Mouse (Mus musculus): Measurements from ENCODE around the gene Allc. TPM values are rescaled to one million over a fixed set of nuclear protein-coding genes. Genes with fewer than 3 reads are reported as not detected.

Gene Allc
- polyA plus RNA-seq (2012; rRNA removed) (not detected in 2 replicates), polyA plus RNA-seq (2014; fragmentation: Nextera tagmentation; extraction: Ambion mirVana) (not detected in 2 replicates)

- DNase-seq (ENCODE audit: low spot score) (no peak), ATAC-seq (ENCODE audit: low FRiP score, low read depth) (no peak)
- no peak for TF ChIP-seq POLR2A (IDR thresholded peaks at IDR 0.05; ENCODE audit: borderline replicate concordance, extremely low read depth, insufficient read depth, insufficient read length)
- Histone ChIP-seq H3K27ac (replicated peaks; ENCODE audit: low read depth, low read length) (no peak within 1 kb of the TSS), H3K27me3 (ENCODE audit: control insufficient read depth, insufficient read depth, low read length) (no peaks in the 10 kb centered on the region), H3K9me3 (ENCODE audit: control insufficient read depth, low read length) (0 out of 2 replicates have a peak, but pooled peaks cover 4% of the 10 kb centered on the region), H3K9ac (ENCODE audit: low read depth, low read length, severe bottlenecking) (no peak within 1 kb of the TSS), H3K4me2 (replicated peaks; ENCODE audit: low read depth, low read length, severe bottlenecking) (no peak within 1 kb of the TSS), H3K36me3 (ENCODE audit: control insufficient read depth, insufficient read depth, low read length) (no peaks in the 10 kb centered on the region), H3K4me1 (ENCODE audit: control insufficient read depth, insufficient read depth, low read length) (no peaks in the 10 kb centered on the region), H3K4me3 (replicated peaks; ENCODE audit: low read length) (no peak within 1 kb of the TSS)
- 85% methylated on average over 8 of the region's 8 CpGs for whole genome bisulfite sequencing
Observed at GRCm38 (mm10) chr12:28582423-28582822, at the start of gene Allc. TSS of gene Allc (minus strand) at chr12:28582523.

DNA sequence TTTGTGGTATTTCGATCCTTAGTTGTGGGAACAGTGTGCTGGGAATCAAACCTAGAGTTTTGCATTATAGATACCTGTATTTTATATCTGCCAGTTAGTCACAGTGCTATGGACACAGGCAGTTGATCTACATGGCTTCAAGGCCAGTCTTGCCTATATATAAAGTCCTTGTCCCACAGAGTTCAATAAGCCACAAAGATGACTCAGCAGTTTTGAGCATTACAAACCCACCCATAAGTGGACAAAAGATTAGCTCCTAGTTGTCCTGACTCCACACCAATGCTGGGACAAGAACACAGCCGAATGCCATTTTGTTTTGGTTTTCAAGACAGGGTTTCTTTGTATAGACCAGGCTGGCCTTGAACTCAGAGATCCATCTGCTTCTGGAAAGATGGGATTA, 46.1 kb upstream of the Allc start:
- DNase-seq (ENCODE audit: low spot score): no peak
- 95% methylated on average over 2 of the region's 2 CpGs for WGBS
- TF ChIP-seq POLR2A (IDR thresholded peaks at IDR 0.05; ENCODE audit: borderline replicate concordance, extremely low read depth, insufficient read depth, insufficient read length): no peak

GRCm38 (mm10) chr12:28627092-28627491, 44.8 kb upstream of the Allc start:
- no peak overlapping the region for H3K4me2 ChIP-seq (replicated peaks; ENCODE audit: low read depth, low read length, severe bottlenecking)
- WGBS: 63% methylated on average over 4 of the region's 4 CpGs
- no peaks in the 10 kb centered on the region for H3K9me3 ChIP-seq (ENCODE audit: control insufficient read depth, low read length)
- DNase-seq (ENCODE audit: low spot score) (no peak), ATAC-seq (ENCODE audit: low FRiP score, low read depth) (no peak)
- H3K36me3 ChIP-seq (ENCODE audit: control insufficient read depth, insufficient read depth, low read length): peaks cover 41% of the 10 kb centered on the region
- H3K27ac ChIP-seq (replicated peaks; ENCODE audit: low read depth, low read length): no peak overlapping the region
- no peak overlapping the region for H3K9ac ChIP-seq (ENCODE audit: low read depth, low read length, severe bottlenecking)
- no peak for TF ChIP-seq POLR2A (IDR thresholded peaks at IDR 0.05; ENCODE audit: borderline replicate concordance, extremely low read depth, insufficient read depth, insufficient read length)
- no peaks in the 10 kb centered on the region for H3K27me3 ChIP-seq (ENCODE audit: control insufficient read depth, insufficient read depth, low read length)
- H3K4me3 ChIP-seq (replicated peaks; ENCODE audit: low read length): no peak overlapping the region
- H3K4me1 ChIP-seq (ENCODE audit: control insufficient read depth, insufficient read depth, low read length): no peaks in the 10 kb centered on the region

More for the DNA sequence above, 46.1 kb upstream of the Allc start:
- Histone ChIP-seq H3K4me3 (replicated peaks; ENCODE audit: low read length) (no peak overlapping the region), H3K27ac (replicated peaks; ENCODE audit: low read depth, low read length) (no peak overlapping the region), H3K27me3 (ENCODE audit: control insufficient read depth, insufficient read depth, low read length) (no peaks in the 10 kb centered on the region), H3K4me1 (ENCODE audit: control insufficient read depth, insufficient read depth, low read length) (no peaks in the 10 kb centered on the region), H3K4me2 (replicated peaks; ENCODE audit: low read depth, low read length, severe bottlenecking) (no peak overlapping the region), H3K9ac (ENCODE audit: low read depth, low read length, severe bottlenecking) (no peak overlapping the region), H3K36me3 (ENCODE audit: control insufficient read depth, insufficient read depth, low read length) (peaks cover 55% of the 10 kb centered on the region), H3K9me3 (ENCODE audit: control insufficient read depth, low read length) (no peaks in the 10 kb centered on the region)
- no peak for ATAC-seq (ENCODE audit: low FRiP score, low read depth)

DNA sequence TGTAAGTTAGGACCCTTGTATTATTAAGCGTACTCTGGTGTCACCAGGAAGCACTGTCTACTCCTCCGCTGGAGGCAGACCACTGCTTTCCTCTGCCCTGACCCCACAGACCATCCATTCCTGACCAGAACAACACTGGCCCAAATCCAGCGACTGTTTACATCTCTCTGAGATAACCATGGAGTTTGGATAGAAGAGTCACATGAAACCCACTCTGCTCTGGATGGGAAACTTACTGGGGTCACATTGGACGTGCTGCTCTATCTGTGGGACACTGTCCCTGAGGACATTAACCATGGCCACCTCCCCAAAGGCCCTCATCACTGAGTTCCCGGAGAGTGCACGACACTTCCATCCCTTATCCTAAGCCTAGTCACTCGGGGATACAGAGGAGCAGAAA, 43.1 kb upstream of the Allc start:
- ATAC-seq (ENCODE audit: low FRiP score, low read depth): no peak

DNA sequence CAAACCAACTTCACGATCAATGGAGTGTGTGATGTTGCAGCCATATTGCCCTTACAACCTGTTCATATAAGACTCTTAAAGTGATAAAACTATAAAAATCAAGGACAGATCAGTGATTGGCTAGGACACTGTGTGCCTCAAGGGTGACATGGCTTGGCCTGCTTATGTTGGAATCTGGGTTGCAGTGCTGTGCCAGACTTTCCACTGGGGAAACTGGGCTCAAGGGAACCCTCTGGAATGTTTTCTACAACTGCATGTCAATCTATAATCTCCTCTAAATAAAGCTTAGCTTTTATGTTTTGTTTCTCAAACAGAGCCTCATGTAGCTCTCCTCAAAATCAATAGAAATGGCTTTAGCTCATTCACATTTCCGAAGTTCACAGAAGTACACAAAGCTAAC, 41.9 kb upstream of the Allc start:
- Histone ChIP-seq H3K27ac (replicated peaks; ENCODE audit: low read depth, low read length) (no peak overlapping the region), H3K4me1 (ENCODE audit: control insufficient read depth, insufficient read depth, low read length) (no peaks in the 10 kb centered on the region), H3K4me2 (replicated peaks; ENCODE audit: low read depth, low read length, severe bottlenecking) (no peak overlapping the region), H3K36me3 (ENCODE audit: control insufficient read depth, insufficient read depth, low read length) (peaks cover 13% of the 10 kb centered on the region), H3K4me3 (replicated peaks; ENCODE audit: low read length) (no peak overlapping the region), H3K27me3 (ENCODE audit: control insufficient read depth, insufficient read depth, low read length) (no peaks in the 10 kb centered on the region), H3K9ac (ENCODE audit: low read depth, low read length, severe bottlenecking) (no peak overlapping the region), H3K9me3 (ENCODE audit: control insufficient read depth, low read length) (no peaks in the 10 kb centered on the region)
- TF ChIP-seq POLR2A (IDR thresholded peaks at IDR 0.05; ENCODE audit: borderline replicate concordance, extremely low read depth, insufficient read depth, insufficient read length): no peak
- ATAC-seq (ENCODE audit: low FRiP score, low read depth): no peak
- 84% methylated on average over 2 of the region's 2 CpGs for WGBS
- DNase-seq (ENCODE audit: low spot score): no peak

More for the DNA sequence above, 43.1 kb upstream of the Allc start:
- H3K27ac ChIP-seq (replicated peaks; ENCODE audit: low read depth, low read length): no peak overlapping the region
- TF ChIP-seq POLR2A (IDR thresholded peaks at IDR 0.05; ENCODE audit: borderline replicate concordance, extremely low read depth, insufficient read depth, insufficient read length): no peak
- no peak for DNase-seq (ENCODE audit: low spot score)
- peaks cover 24% of the 10 kb centered on the region for H3K36me3 ChIP-seq (ENCODE audit: control insufficient read depth, insufficient read depth, low read length)
- no peaks in the 10 kb centered on the region for H3K27me3 ChIP-seq (ENCODE audit: control insufficient read depth, insufficient read depth, low read length)
- H3K9me3 ChIP-seq (ENCODE audit: control insufficient read depth, low read length): no peaks in the 10 kb centered on the region
- H3K4me2 ChIP-seq (replicated peaks; ENCODE audit: low read depth, low read length, severe bottlenecking): no peak overlapping the region
- H3K4me3 ChIP-seq (replicated peaks; ENCODE audit: low read length): no peak overlapping the region
- H3K4me1 ChIP-seq (ENCODE audit: control insufficient read depth, insufficient read depth, low read length): no peaks in the 10 kb centered on the region
- no peak overlapping the region for H3K9ac ChIP-seq (ENCODE audit: low read depth, low read length, severe bottlenecking)
- WGBS: 85% methylated on average over 7 of the region's 7 CpGs

DNA sequence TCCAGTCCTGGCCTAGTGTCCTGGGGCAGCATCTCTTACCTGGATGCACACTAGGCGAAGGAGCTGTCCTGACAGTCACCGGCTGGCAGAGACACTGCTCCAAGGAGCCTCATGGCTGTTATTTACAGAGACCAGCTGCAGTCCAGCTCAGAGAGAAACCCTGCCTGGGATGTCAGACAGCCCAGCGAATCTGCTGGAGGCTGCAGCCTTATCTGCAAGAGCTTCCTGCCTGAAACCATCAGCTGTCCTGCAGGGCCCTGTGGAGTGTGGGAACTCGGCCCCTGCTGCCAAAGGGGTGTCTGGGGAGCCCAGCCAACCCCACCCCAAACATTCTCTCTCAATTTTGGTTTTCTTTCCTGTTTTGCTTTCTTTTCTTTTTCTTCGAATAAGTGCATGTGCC, 40.9 kb upstream of the Allc start, which contains the start of gene Colec11:
TSS of gene Colec11 (minus strand) at position 183 of the 400 bp plus-strand sequence.
- no peak for DNase-seq (ENCODE audit: low spot score)
- Histone ChIP-seq H3K4me1 (ENCODE audit: control insufficient read depth, insufficient read depth, low read length) (no peaks in the 10 kb centered on the region), H3K9me3 (ENCODE audit: control insufficient read depth, low read length) (no peaks in the 10 kb centered on the region), H3K27me3 (ENCODE audit: control insufficient read depth, insufficient read depth, low read length) (no peaks in the 10 kb centered on the region), H3K36me3 (ENCODE audit: control insufficient read depth, insufficient read depth, low read length) (peaks cover 3% of the 10 kb centered on the region; the same call in 1 of the 2 replicates), H3K4me2 (replicated peaks; ENCODE audit: low read depth, low read length, severe bottlenecking) (no peak within 1 kb of the TSS), H3K4me3 (replicated peaks; ENCODE audit: low read length) (no peak within 1 kb of the TSS), H3K27ac (replicated peaks; ENCODE audit: low read depth, low read length) (no peak within 1 kb of the TSS), H3K9ac (ENCODE audit: low read depth, low read length, severe bottlenecking) (no peak within 1 kb of the TSS)
- no peak for ATAC-seq (ENCODE audit: low FRiP score, low read depth)
- TF ChIP-seq POLR2A (IDR thresholded peaks at IDR 0.05; ENCODE audit: borderline replicate concordance, extremely low read depth, insufficient read depth, insufficient read length): no peak
- WGBS: 56% methylated on average over 5 of the region's 5 CpGs
